Comparison of ENCODE assay signal across 12 mouse cellular contexts in the genomic region with DNA sequence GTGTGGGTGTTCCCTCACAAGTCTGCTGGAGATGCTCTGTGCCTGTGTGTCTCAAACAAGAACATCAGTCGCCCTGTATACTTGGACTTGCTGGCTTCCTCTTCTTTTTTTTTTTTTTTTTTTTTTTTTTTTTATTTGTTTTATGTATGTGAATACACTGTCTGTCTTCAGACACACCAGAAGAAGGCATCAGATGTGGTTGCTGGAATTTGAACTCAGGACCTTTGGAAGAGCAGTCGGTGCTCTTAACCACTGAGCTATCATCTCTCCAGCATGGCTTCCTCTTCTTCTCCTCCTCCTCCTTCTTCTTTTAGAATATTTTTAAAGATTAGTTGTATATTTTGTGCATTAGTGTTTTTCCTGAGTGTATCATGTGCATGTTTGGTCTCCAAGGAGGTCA. TPM values are rescaled to one million over a fixed set of nuclear protein-coding genes. Genes with fewer than 3 reads are reported as not detected.
DNase-seq lines count a peak whose midpoint lies in the region; ATAC-seq lines count a peak whose summit lies in the region.
"Had no signal": no experiment of that assay in that cellular context is flagged by ENCODE, and none has a peak within 500 bp of the region (broad histone marks: within the 10 kb centered on the region; RNA-seq: fewer than 3 reads in every experiment).

No protein-coding gene starts in this region.

- no peaks in the 10 kb centered on the region for H3K27me3 ChIP-seq in midbrain, embryonic 11.5 days (ENCODE audit: control insufficient read depth, insufficient read depth, low read length)
- no peaks in the 10 kb centered on the region for H3K27me3 ChIP-seq in midbrain, embryonic 15.5 days (replicated peaks)
- no peaks in the 10 kb centered on the region for H3K27me3 ChIP-seq in stomach, embryonic 14.5 days (ENCODE audit: control insufficient read depth, insufficient read depth, low read length)

- no peak overlapping the region for H3K9ac ChIP-seq in midbrain, embryonic 11.5 days (ENCODE audit: low read length)
- H3K9ac ChIP-seq in midbrain, embryonic 15.5 days: no peak overlapping the region
- H3K9ac ChIP-seq in stomach, embryonic 14.5 days (replicated peaks; ENCODE audit: low read depth, low read length): no peak overlapping the region

- no peak overlapping the region for H3K27ac ChIP-seq in midbrain, embryonic 11.5 days (ENCODE audit: low read depth, low read length)
- H3K27ac ChIP-seq in midbrain, embryonic 15.5 days: no peak overlapping the region
- H3K27ac ChIP-seq in stomach, embryonic 14.5 days (ENCODE audit: low read length): no peak overlapping the region

- no peaks in the 10 kb centered on the region for H3K36me3 ChIP-seq in midbrain, embryonic 11.5 days (ENCODE audit: control insufficient read depth, insufficient read depth, low read length)
- no peaks in the 10 kb centered on the region for H3K36me3 ChIP-seq in midbrain, embryonic 15.5 days (replicated peaks)
- H3K36me3 ChIP-seq in stomach, embryonic 14.5 days (ENCODE audit: control insufficient read depth, insufficient read depth, low read length): no peaks in the 10 kb centered on the region

- intact Hi-C loops in heart, postnatal 14 days (cut with DNase I): no loop called here

- no peaks in the 10 kb centered on the region for H3K4me1 ChIP-seq in midbrain, embryonic 11.5 days (ENCODE audit: control insufficient read depth, insufficient read depth, low read length)
- no peaks in the 10 kb centered on the region for H3K4me1 ChIP-seq in midbrain, embryonic 15.5 days
- no peaks in the 10 kb centered on the region for H3K4me1 ChIP-seq in stomach, embryonic 14.5 days (ENCODE audit: control insufficient read depth, insufficient read depth, low read length)

- no peak overlapping the region for H3K4me3 ChIP-seq in midbrain, embryonic 11.5 days (ENCODE audit: low read depth, low read length)
- H3K4me3 ChIP-seq in midbrain, embryonic 15.5 days: no peak overlapping the region
- H3K4me3 ChIP-seq in stomach, embryonic 14.5 days (ENCODE audit: low read depth, low read length): no peak overlapping the region

- ATAC-seq in midbrain, embryonic 11.5 days (ENCODE audit: low FRiP score): 0 out of 2 replicates have a peak, but pooled peaks have one; percentile 73
- no peak for ATAC-seq in midbrain, embryonic 15.5 days (replicated peaks)
- ATAC-seq in stomach, embryonic 14.5 days (ENCODE audit: insufficient number of reproducible peaks, insufficient read depth, low FRiP score, low read depth): peak; percentile 87

- DNase-seq in adrenal gland, postnatal 4 days (ENCODE audit: low spot score in 2 of 2): peak; percentile 45 to 60
- no peak for DNase-seq in adrenal gland, postnatal 25 days
- DNase-seq in midbrain, embryonic 11.5 days (ENCODE audit: low spot score, missing footprints): no peak
- peak; percentile 31 to 36 for DNase-seq in heart, postnatal 14 days
- DNase-seq in liver: no peak
- DNase-seq in c-Kit-positive CD71-positive TER-119-positive erythroid progenitor cells, embryonic 14.5 days (ENCODE audit: low spot score): no peak
- DNase-seq: cerebellum, adult 8-10 months had no signal

- H3K9me3 ChIP-seq in midbrain, embryonic 11.5 days (ENCODE audit: control insufficient read depth, low read length): no peaks in the 10 kb centered on the region
- peaks cover 3% of the 10 kb centered on the region; the same call in 1 of the 2 replicates for H3K9me3 ChIP-seq in midbrain, embryonic 15.5 days
- no peaks in the 10 kb centered on the region for H3K9me3 ChIP-seq in stomach, embryonic 14.5 days (ENCODE audit: control insufficient read depth, low read depth, low read length)

- H3K4me2 ChIP-seq in midbrain, embryonic 11.5 days: no peak overlapping the region
- no peak overlapping the region for H3K4me2 ChIP-seq in midbrain, embryonic 15.5 days
- H3K4me2 ChIP-seq in stomach, embryonic 14.5 days (replicated peaks; ENCODE audit: low read depth, low read length): no peak overlapping the region

- 85% methylated on average over 2 of the region's 2 CpGs for WGBS in midbrain, embryonic 11.5 days
- WGBS in midbrain, embryonic 15.5 days: 93% methylated on average over 2 of the region's 2 CpGs
- 90% methylated on average over 2 of the region's 2 CpGs for WGBS in stomach, embryonic 14.5 days

RNA-seq across cellular contexts. Expression of a gene that starts 4.5 kb away (rescaled TPM):
- under 1 TPM in 1 of 2 experiments, not detected in 1; 0.20 TPM for total RNA-seq in adrenal gland, postnatal 4 days (2021)
- not detected in 2 replicates for total RNA-seq in adrenal gland, postnatal 25 days (2021)
- polyA plus RNA-seq in midbrain, embryonic 11.5 days (2014; fragmentation: Nextera tagmentation; extraction: Ambion mirVana): not detected in 2 replicates
- not detected in 2 replicates for polyA plus RNA-seq in midbrain, embryonic 15.5 days (2015; fragmentation: Nextera tagmentation; extraction: Ambion mirVana)
- total RNA-seq in heart, postnatal 14 days (2021): not detected
- polyA plus RNA-seq in stomach, embryonic 14.5 days (2014; fragmentation: Nextera tagmentation; extraction: Ambion mirVana): not detected in 2 replicates
- total RNA-seq: liver, adult 2 months had no signal
- polyA plus RNA-seq: frontal cortex, adult 2 months; intestine, embryonic 14.5 days; liver, adult 2 months had no signal

RNA-seq across cellular contexts. Expression of a gene that starts 7.7 kb away (rescaled TPM):
- total RNA-seq in adrenal gland, postnatal 4 days (2021): under 1 TPM; 0.23 to 0.48 TPM
- 0.30 TPM in 1 of 2 replicates, not detected in the other for total RNA-seq in adrenal gland, postnatal 25 days (2021)
- 0.12 TPM in 1 of 2 replicates, not detected in the other for polyA plus RNA-seq in midbrain, embryonic 11.5 days (2014; fragmentation: Nextera tagmentation; extraction: Ambion mirVana)
- polyA plus RNA-seq in midbrain, embryonic 15.5 days (2015; fragmentation: Nextera tagmentation; extraction: Ambion mirVana): 0.18 TPM in 1 of 2 replicates, not detected in the other
- total RNA-seq in heart, postnatal 14 days (2021): under 1 TPM; 0.29 to 0.61 TPM
- polyA plus RNA-seq in stomach, embryonic 14.5 days (2014; fragmentation: Nextera tagmentation; extraction: Ambion mirVana): 0.27 TPM in 1 of 2 replicates, not detected in the other
- total RNA-seq: liver, adult 2 months had no signal
- polyA plus RNA-seq: liver, adult 2 months had no signal

RNA-seq across cellular contexts. Expression of a gene that starts 12.2 kb away (rescaled TPM):
- total RNA-seq in adrenal gland, postnatal 4 days (2021): 10 to 100 TPM; 23.9 to 24.9 TPM
- total RNA-seq in adrenal gland, postnatal 25 days (2021): 22.6 and 25.0 TPM in 2 replicates
- 29.6 and 30.0 TPM in 2 replicates for polyA plus RNA-seq in midbrain, embryonic 11.5 days (2014; fragmentation: Nextera tagmentation; extraction: Ambion mirVana)
- 35.3 and 37.3 TPM in 2 replicates for polyA plus RNA-seq in midbrain, embryonic 15.5 days (2015; fragmentation: Nextera tagmentation; extraction: Ambion mirVana)
- total RNA-seq in heart, postnatal 14 days (2021): 10 to 100 TPM; 14.5 to 17.0 TPM
- polyA plus RNA-seq in stomach, embryonic 14.5 days (2014; fragmentation: Nextera tagmentation; extraction: Ambion mirVana): 26.1 and 27.8 TPM in 2 replicates

RNA-seq across cellular contexts. Expression of a gene that starts 36.8 kb away (rescaled TPM):
- total RNA-seq in adrenal gland, postnatal 4 days (2021): 10 to 100 TPM; 35.9 to 40.7 TPM
- 24.6 and 25.7 TPM in 2 replicates for total RNA-seq in adrenal gland, postnatal 25 days (2021)
- 14.4 and 17.2 TPM in 2 replicates for polyA plus RNA-seq in midbrain, embryonic 11.5 days (2014; fragmentation: Nextera tagmentation; extraction: Ambion mirVana)
- polyA plus RNA-seq in midbrain, embryonic 15.5 days (2015; fragmentation: Nextera tagmentation; extraction: Ambion mirVana): 11.4 and 11.8 TPM in 2 replicates
- 10 to 100 TPM; 15.8 to 18.2 TPM for total RNA-seq in heart, postnatal 14 days (2021)
- polyA plus RNA-seq in stomach, embryonic 14.5 days (2014; fragmentation: Nextera tagmentation; extraction: Ambion mirVana): 15.6 and 16.3 TPM in 2 replicates

Comparison
In these comparisons a context has a peak if more than half of its experiments do, and no peak if none do; other contexts are left out.
1. DNase-seq: peak in adrenal gland, postnatal 4 days (2 of 2) and heart, postnatal 14 days (2 of 2); none in adrenal gland, postnatal 25 days (single experiment), midbrain, embryonic 11.5 days (single experiment), liver (single experiment) and c-Kit-positive CD71-positive TER-119-positive erythroid progenitor cells, embryonic 14.5 days (single experiment).